Mouse (Mus musculus): Measurements from ENCODE around the gene Hmgcs2. TPM values are rescaled to one million over a fixed set of nuclear protein-coding genes. Genes with fewer than 3 reads are reported as not detected.

Gene Hmgcs2
- polyA plus RNA-seq, 1 experiment from 2014 or later, result 32.1 TPM

DNA sequence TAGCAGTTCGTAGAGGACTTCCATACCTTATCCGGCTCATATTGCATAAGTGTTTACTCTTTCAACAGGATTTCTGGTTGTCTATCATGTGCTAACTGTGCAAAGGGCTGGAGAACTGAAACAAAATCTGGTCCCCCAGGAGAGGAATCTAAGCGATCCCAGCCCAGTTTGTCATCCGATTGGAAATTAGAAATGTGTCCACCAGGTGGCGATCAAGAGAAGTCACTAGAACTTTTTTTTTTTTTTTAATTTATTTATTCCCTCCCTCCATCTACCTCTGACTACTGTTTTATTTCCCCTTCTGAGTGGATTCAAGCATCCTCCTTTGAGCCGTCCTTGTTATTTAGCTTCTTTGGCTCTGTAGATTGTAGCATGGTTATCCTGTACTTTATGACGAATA lies 73.7 kb downstream of the Hmgcs2 start:
- Histone ChIP-seq H3K9ac (ENCODE audit: low read length) (no peak overlapping the region), H3K4me1 (replicated peaks; ENCODE audit: control insufficient read depth, insufficient read depth, low read length) (no peaks in the 10 kb centered on the region), H3K4me2 (ENCODE audit: low read length) (no peak overlapping the region), H3K27ac (ENCODE audit: low read depth) (no peak overlapping the region), H3K9me3 (ENCODE audit: control insufficient read depth, low read length) (no peaks in the 10 kb centered on the region), H3K4me3 (ENCODE audit: low read depth, low read length) (no peak overlapping the region), H3K36me3 (ENCODE audit: control insufficient read depth, insufficient read depth, low read length) (no peaks in the 10 kb centered on the region), H3K27me3 (replicated peaks; ENCODE audit: control insufficient read depth, insufficient read depth, low read length) (no peaks in the 10 kb centered on the region)
- 0 out of 2 replicates have a peak, but pooled peaks have one; percentile 25 for ATAC-seq (replicated peaks; ENCODE audit: low FRiP score, low TSS enrichment, low read depth)
- DNase-seq (ENCODE audit: low spot score), result peak; percentile 81
- WGBS, result 27% methylated on average over 7 of the region's 7 CpGs

- Histone ChIP-seq H3K4me3 (ENCODE audit: low read depth, low read length) (no peak overlapping the region), H3K4me1 (replicated peaks; ENCODE audit: control insufficient read depth, insufficient read depth, low read length) (no peaks in the 10 kb centered on the region), H3K36me3 (ENCODE audit: control insufficient read depth, insufficient read depth, low read length) (no peaks in the 10 kb centered on the region), H3K4me2 (ENCODE audit: low read length) (no peak overlapping the region), H3K27ac (ENCODE audit: low read depth) (no peak overlapping the region), H3K9ac (ENCODE audit: low read length) (no peak overlapping the region), H3K9me3 (ENCODE audit: control insufficient read depth, low read length) (no peaks in the 10 kb centered on the region), H3K27me3 (replicated peaks; ENCODE audit: control insufficient read depth, insufficient read depth, low read length) (no peaks in the 10 kb centered on the region)
- 68% methylated on average over 10 of the region's 10 CpGs for WGBS
- ATAC-seq (replicated peaks; ENCODE audit: low FRiP score, low TSS enrichment, low read depth) (no peak), DNase-seq (ENCODE audit: low spot score) (no peak)
Measured at GRCm38 (mm10) chr3:98355344-98356025, 75.2 kb downstream of the Hmgcs2 start.

DNA sequence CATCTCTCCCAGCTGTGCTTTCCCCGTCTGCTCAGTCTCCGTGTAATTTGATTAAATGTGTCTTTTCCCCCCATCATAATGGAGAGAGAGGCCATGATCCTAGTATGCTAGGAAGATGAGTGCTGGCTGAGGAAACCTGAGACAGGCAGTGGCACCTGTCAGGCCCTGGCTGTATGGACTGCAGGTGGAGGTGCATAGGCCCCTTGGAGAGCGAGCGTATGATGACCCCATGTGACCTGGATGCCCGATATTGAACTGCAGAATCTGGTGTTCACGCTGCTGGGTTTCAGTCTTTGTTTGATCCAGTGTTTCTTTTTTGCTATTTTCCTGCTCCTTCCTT lies 75.8 kb downstream of the Hmgcs2 start:
- H3K4me3 ChIP-seq (ENCODE audit: low read depth, low read length), result no peak overlapping the region
- DNase-seq (ENCODE audit: low spot score), result no peak
- H3K4me2 ChIP-seq (ENCODE audit: low read length), result no peak overlapping the region
- H3K4me1 ChIP-seq (replicated peaks; ENCODE audit: control insufficient read depth, insufficient read depth, low read length), result no peaks in the 10 kb centered on the region
- H3K27me3 ChIP-seq (replicated peaks; ENCODE audit: control insufficient read depth, insufficient read depth, low read length), result no peaks in the 10 kb centered on the region
- H3K27ac ChIP-seq (ENCODE audit: low read depth), result no peak overlapping the region
- WGBS, result 68% methylated on average over 6 of the region's 6 CpGs
- no peaks in the 10 kb centered on the region for H3K9me3 ChIP-seq (ENCODE audit: control insufficient read depth, low read length)
- no peak overlapping the region for H3K9ac ChIP-seq (ENCODE audit: low read length)
- ATAC-seq (replicated peaks; ENCODE audit: low FRiP score, low TSS enrichment, low read depth), result no peak
- no peaks in the 10 kb centered on the region for H3K36me3 ChIP-seq (ENCODE audit: control insufficient read depth, insufficient read depth, low read length)

DNA sequence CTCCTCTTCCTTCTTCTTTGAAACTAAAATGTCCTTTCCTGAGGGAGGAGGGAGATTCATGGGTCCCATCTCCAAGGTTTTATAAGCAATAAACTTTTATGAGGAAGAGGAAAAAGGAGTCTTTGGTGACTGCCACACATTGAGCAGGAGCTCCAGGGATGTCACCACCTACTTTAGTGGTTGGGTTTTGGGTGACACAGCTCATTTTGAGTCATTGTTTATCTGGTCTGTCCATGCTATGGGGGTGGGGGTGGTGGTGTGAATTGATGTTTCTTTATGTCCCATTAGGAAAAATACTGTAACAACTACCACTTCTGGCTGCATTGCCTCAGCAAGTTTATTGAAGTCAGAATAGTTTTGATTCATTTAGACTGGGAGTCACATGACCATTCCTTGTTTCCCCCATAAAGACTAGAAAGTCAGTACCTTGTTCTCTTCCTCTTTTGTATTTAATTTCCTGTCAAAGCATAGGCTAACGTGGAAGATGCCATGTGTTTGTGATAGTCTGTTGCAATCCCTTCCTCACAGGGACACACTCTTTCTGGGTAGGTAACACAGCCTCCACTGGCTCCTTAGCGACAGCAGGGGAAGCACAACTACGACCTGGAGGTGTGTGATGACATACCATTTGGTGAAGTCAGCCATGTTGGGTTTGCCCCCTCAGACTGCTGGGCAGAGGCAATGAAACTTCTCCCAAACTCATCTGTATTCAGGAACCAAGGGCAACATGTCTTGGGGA lies 76.6 kb downstream of the Hmgcs2 start:
- no peak for ATAC-seq (replicated peaks; ENCODE audit: low FRiP score, low TSS enrichment, low read depth)
- Histone ChIP-seq H3K27me3 (replicated peaks; ENCODE audit: control insufficient read depth, insufficient read depth, low read length) (no peaks in the 10 kb centered on the region), H3K4me1 (replicated peaks; ENCODE audit: control insufficient read depth, insufficient read depth, low read length) (no peaks in the 10 kb centered on the region), H3K36me3 (ENCODE audit: control insufficient read depth, insufficient read depth, low read length) (no peaks in the 10 kb centered on the region), H3K4me3 (ENCODE audit: low read depth, low read length) (no peak overlapping the region), H3K27ac (ENCODE audit: low read depth) (no peak overlapping the region), H3K9me3 (ENCODE audit: control insufficient read depth, low read length) (no peaks in the 10 kb centered on the region), H3K4me2 (ENCODE audit: low read length) (no peak overlapping the region), H3K9ac (ENCODE audit: low read length) (no peak overlapping the region)
- DNase-seq (ENCODE audit: low spot score), result no peak
- WGBS, result 65% methylated on average over 3 of the region's 3 CpGs

Other genes starting within 250 kb of the Hmgcs2 start
- not detected in 2 replicates for gene Adam30, start 119.8 kb upstream of the Hmgcs2 start, polyA plus RNA-seq (2014; fragmentation: Nextera tagmentation; extraction: Ambion mirVana)
- 3.9 and 4.9 TPM in 2 replicates for gene Reg4, start 58.3 kb upstream of the Hmgcs2 start, polyA plus RNA-seq (2014; fragmentation: Nextera tagmentation; extraction: Ambion mirVana)
- 290 and 310 TPM in 2 replicates for gene Phgdh, start 59.6 kb downstream of the Hmgcs2 start, polyA plus RNA-seq (2014; fragmentation: Nextera tagmentation; extraction: Ambion mirVana)
- gene Zfp697, start 102.0 kb downstream of the Hmgcs2 start, polyA plus RNA-seq (2014; fragmentation: Nextera tagmentation; extraction: Ambion mirVana), result 9.9 and 11.5 TPM in 2 replicates
- not detected in 2 replicates for gene Gm4450, start 176.7 kb downstream of the Hmgcs2 start, polyA plus RNA-seq (2014; fragmentation: Nextera tagmentation; extraction: Ambion mirVana)
- gene Hsd3b4, start 230.1 kb downstream of the Hmgcs2 start, polyA plus RNA-seq (2014; fragmentation: Nextera tagmentation; extraction: Ambion mirVana), result not detected in 2 replicates